ENCODE assay signal across 8 mouse cellular contexts in the genomic region with DNA sequence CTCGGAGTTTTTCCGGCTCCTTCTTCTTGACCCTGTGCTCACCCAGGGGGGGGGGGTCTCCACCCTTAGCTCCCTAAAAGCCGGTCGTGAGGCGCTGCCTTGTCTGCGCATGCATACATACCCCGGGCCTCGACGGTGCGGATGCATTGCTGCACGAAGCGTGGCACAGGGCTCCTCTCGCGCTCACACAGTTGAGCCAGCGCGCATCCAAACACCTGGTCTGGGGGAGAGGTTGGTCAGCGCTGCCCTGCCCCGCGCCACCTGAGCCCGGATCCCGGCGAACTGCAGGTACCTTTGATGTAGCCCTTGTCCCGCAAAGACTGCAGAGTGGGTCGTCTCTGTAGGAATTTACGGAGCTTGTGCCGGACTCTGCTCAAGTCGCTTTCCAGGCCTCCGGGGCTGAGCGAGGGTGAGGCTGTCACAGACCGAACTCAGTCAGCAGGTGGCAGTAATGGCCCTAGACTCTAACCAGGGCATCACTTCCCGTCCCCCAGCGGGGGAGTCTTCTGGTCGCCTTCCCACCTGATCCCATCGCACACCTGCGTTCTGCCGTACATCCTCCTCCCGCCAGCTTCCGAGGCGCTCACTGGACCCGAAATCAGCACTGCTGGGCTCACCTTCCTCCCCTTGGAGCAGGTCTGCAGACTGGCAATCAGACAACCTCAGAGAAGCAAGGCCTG. TPM values are rescaled to one million over a fixed set of nuclear protein-coding genes. Genes with fewer than 3 reads are reported as not detected.
DNase-seq lines count a peak whose midpoint lies in the region; ATAC-seq and TF ChIP-seq lines count a peak whose summit lies in the region.

No protein-coding gene starts in this region.

- H3K4me1 ChIP-seq in bone marrow, adult 2 months (ENCODE audit: control insufficient read depth, insufficient read depth, low read length): no peaks in the 10 kb centered on the region
- H3K4me1 ChIP-seq in embryonic fibroblast, embryonic 13.5 days (ENCODE audit: control insufficient read depth, insufficient read depth, low read length): no peaks in the 10 kb centered on the region
- no peaks in the 10 kb centered on the region for H3K4me1 ChIP-seq in hindbrain, embryonic 14.5 days (replicated peaks; ENCODE audit: control insufficient read depth, insufficient read depth, low read length)
- peaks cover 5% of the 10 kb centered on the region for H3K4me1 ChIP-seq in limb, embryonic 14.5 days (ENCODE audit: control insufficient read depth, insufficient read depth, low read length)
- H3K4me1 ChIP-seq in neural tube, embryonic 14.5 days (ENCODE audit: control insufficient read depth, insufficient read depth, low read length): peaks cover 12% of the 10 kb centered on the region

- peak; percentile 46; the same call in 1 of the 2 replicates for ATAC-seq in hindbrain, embryonic 14.5 days (ENCODE audit: low FRiP score)
- ATAC-seq in limb, embryonic 14.5 days (ENCODE audit: low FRiP score, low read depth): no peak
- peak; percentile 56; the same call in 1 of the 2 replicates for ATAC-seq in neural tube, embryonic 14.5 days (ENCODE audit: low read depth)

- H3K36me3 ChIP-seq in hindbrain, embryonic 14.5 days (replicated peaks; ENCODE audit: control insufficient read depth, insufficient read depth): no peaks in the 10 kb centered on the region
- H3K36me3 ChIP-seq in limb, embryonic 14.5 days (ENCODE audit: control insufficient read depth, insufficient read depth, low read length): no peaks in the 10 kb centered on the region
- no peaks in the 10 kb centered on the region for H3K36me3 ChIP-seq in neural tube, embryonic 14.5 days (ENCODE audit: control insufficient read depth, insufficient read depth, low read length)

- no peak overlapping the region for H3K27ac ChIP-seq in bone marrow, adult 2 months (ENCODE audit: control insufficient read depth, insufficient read depth, low read depth, low read length, poor library complexity)
- no peak overlapping the region for H3K27ac ChIP-seq in embryonic fibroblast, embryonic 13.5 days (ENCODE audit: insufficient read depth, low read length)
- H3K27ac ChIP-seq in hindbrain, embryonic 14.5 days: no peak overlapping the region
- no peak overlapping the region for H3K27ac ChIP-seq in limb, embryonic 14.5 days (replicated peaks; ENCODE audit: low read depth, low read length)
- H3K27ac ChIP-seq in neural tube, embryonic 14.5 days (ENCODE audit: low read depth, low read length): no peak overlapping the region

- no peaks in the 10 kb centered on the region for H3K9me3 ChIP-seq in hindbrain, embryonic 14.5 days (ENCODE audit: control insufficient read depth, low read length)
- no peaks in the 10 kb centered on the region for H3K9me3 ChIP-seq in limb, embryonic 14.5 days (ENCODE audit: control insufficient read depth, low read length)
- no peaks in the 10 kb centered on the region for H3K9me3 ChIP-seq in neural tube, embryonic 14.5 days (ENCODE audit: control insufficient read depth, low read length)

- peaks cover 21% of the 10 kb centered on the region for H3K27me3 ChIP-seq in hindbrain, embryonic 14.5 days (ENCODE audit: control insufficient read depth, insufficient read depth, low read length)
- peaks cover 22% of the 10 kb centered on the region for H3K27me3 ChIP-seq in limb, embryonic 14.5 days (ENCODE audit: control insufficient read depth, insufficient read depth, low read length)
- H3K27me3 ChIP-seq in neural tube, embryonic 14.5 days (ENCODE audit: control insufficient read depth, insufficient read depth, low read length): peaks cover 2% of the 10 kb centered on the region; the same call in 1 of the 2 replicates

- no peak overlapping the region for H3K4me3 ChIP-seq in bone marrow, adult 2 months (replicated peaks; ENCODE audit: control insufficient read depth, low read depth, low read length)
- no peak overlapping the region for H3K4me3 ChIP-seq in embryonic fibroblast, embryonic 13.5 days (ENCODE audit: insufficient read depth, low read length)
- peak overlapping the region; percentile 24 for H3K4me3 ChIP-seq in hindbrain, embryonic 14.5 days (replicated peaks; ENCODE audit: low read length)
- H3K4me3 ChIP-seq in limb, embryonic 14.5 days (replicated peaks; ENCODE audit: low read length): peak overlapping the region; percentile 26
- peak overlapping the region; percentile 26 for H3K4me3 ChIP-seq in neural tube, embryonic 14.5 days (ENCODE audit: low read depth, low read length)

- H3K9ac ChIP-seq in hindbrain, embryonic 14.5 days: peak overlapping the region; percentile 37; the same call in 1 of the 2 replicates
- H3K9ac ChIP-seq in limb, embryonic 14.5 days (ENCODE audit: low read depth, low read length, severe bottlenecking): no peak overlapping the region
- no peak overlapping the region for H3K9ac ChIP-seq in neural tube, embryonic 14.5 days (replicated peaks; ENCODE audit: low read depth, low read length)

- TF ChIP-seq CTCF in bone marrow, adult 2 months (IDR thresholded peaks at IDR 0.05; ENCODE audit: control insufficient read depth, insufficient read depth, low read length): no peak
- TF ChIP-seq CTCF in embryonic fibroblast, embryonic 13.5 days (IDR thresholded peaks at IDR 0.05; ENCODE audit: borderline replicate concordance, insufficient read depth, low read length): peak; percentile 52; the same call in 1 of the 2 replicates

- WGBS in bone marrow, adult 2 months: 86% methylated on average over 40 of the region's 40 CpGs
- 13% methylated on average over 40 of the region's 40 CpGs for WGBS in hindbrain, embryonic 14.5 days
- WGBS in limb, embryonic 14.5 days: 13% methylated on average over 39 of the region's 40 CpGs
- WGBS in neural tube, embryonic 14.5 days: 14% methylated on average over 40 of the region's 40 CpGs

- peak; percentile 95 for DNase-seq in heart, adult 11 months
- DNase-seq in heart, adult 9 months (ENCODE audit: low spot score in 2 of 2): no peak
- peak; percentile 55 for DNase-seq in hindbrain, embryonic 14.5 days (ENCODE audit: low spot score)
- DNase-seq in limb, embryonic 14.5 days (ENCODE audit: low spot score): peak; percentile 46
- DNase-seq in thymus, postnatal 14 days: no peak

- peak; percentile 14; the same call in 1 of the 2 replicates for TF ChIP-seq POLR2A in bone marrow, adult 2 months (IDR thresholded peaks at IDR 0.05; ENCODE audit: borderline replicate concordance, control insufficient read depth, low read depth, low read length)
- no peak for TF ChIP-seq POLR2A in embryonic fibroblast, embryonic 13.5 days (IDR thresholded peaks at IDR 0.05; ENCODE audit: low read depth, low read length)
- no peak for TF ChIP-seq POLR2A in limb, embryonic 14.5 days (IDR thresholded peaks at IDR 0.05; ENCODE audit: borderline replicate concordance, extremely low read depth, insufficient read depth, insufficient read length)

- H3K4me2 ChIP-seq in hindbrain, embryonic 14.5 days (replicated peaks): peak overlapping the region; percentile 51
- H3K4me2 ChIP-seq in limb, embryonic 14.5 days (replicated peaks; ENCODE audit: low read depth, low read length, severe bottlenecking): peak overlapping the region; percentile 41
- peak overlapping the region; percentile 47 for H3K4me2 ChIP-seq in neural tube, embryonic 14.5 days (ENCODE audit: low read depth, low read length)

RNA-seq across cellular contexts. Expression of a gene that starts 29.6 kb away (rescaled TPM):
- polyA plus RNA-seq in bone marrow, adult 2 months (2011; ENCODE audit: insufficient read depth, insufficient read length, low replicate concordance, missing spikeins): 14.2 and 47.3 TPM in 2 replicates
- 2.0 and 4.5 TPM in 2 replicates for polyA plus RNA-seq in embryonic fibroblast, embryonic 13.5 days (2011; ENCODE audit: insufficient read length, low read depth, missing spikeins)
- polyA plus RNA-seq in hindbrain, embryonic 14.5 days (2014; fragmentation: Nextera tagmentation; extraction: Ambion mirVana): 3.9 and 5.4 TPM in 2 replicates
- polyA plus RNA-seq in limb, embryonic 14.5 days (2012; rRNA removed): 14.1 and 16.7 TPM in 2 replicates
- 8.4 and 9.4 TPM in 2 replicates for polyA plus RNA-seq in limb, embryonic 14.5 days (2014; fragmentation: Nextera tagmentation; extraction: Ambion mirVana)
- 3.9 and 4.1 TPM in 2 replicates for polyA plus RNA-seq in neural tube, embryonic 14.5 days (2014; fragmentation: Nextera tagmentation; extraction: Ambion mirVana)

Comparison
In these comparisons a context has a peak if more than half of its experiments do, and no peak if none do; other contexts are left out.
1. DNase-seq: peak in heart, adult 11 months (single experiment), hindbrain, embryonic 14.5 days (single experiment) and limb, embryonic 14.5 days (single experiment); none in heart, adult 9 months (0 of 2) and thymus, postnatal 14 days (single experiment).
2. H3K4me3 ChIP-seq: peak in hindbrain, embryonic 14.5 days (single experiment), limb, embryonic 14.5 days (single experiment) and neural tube, embryonic 14.5 days (single experiment); none in bone marrow, adult 2 months (single experiment) and embryonic fibroblast, embryonic 13.5 days (single experiment).
3. Peak in every context shown above with its lines, with median percentiles within 50 percentile points of each other: H3K4me2 ChIP-seq.